Mouse (Mus musculus) stomach, postnatal 0 days (tissue): Measurements from ENCODE around the gene Gpr25. TPM values are rescaled to one million over a fixed set of nuclear protein-coding genes. Genes with fewer than 3 reads are reported as not detected.

Source experiments
- ATAC-seq: fragments of 200-750 bp; cut with Nextera tagmentation; 2 replicates; pipeline ENCODE4 v1.8.0; 2017; ENCODE audit not compliant: low FRiP score, low TSS enrichment
- DNase-seq: peaks from one replicate; pipeline ENCODE4 v3.0.0-alpha.2; 2016; ENCODE audit warnings: low spot score
- H3K27ac ChIP-seq: fragments of 300-500 bp; sonication (generic); replicated peaks from 2 replicates; pipeline ENCODE4 v1.5.1; 2014; ENCODE audit warnings: mild to moderate bottlenecking, control low read depth
- H3K27me3 ChIP-seq: fragments of 300-500 bp; sonication (generic); 2 replicates; pipeline ENCODE4 v1.6.1; 2014; ENCODE audit warnings: low read length; ENCODE audit not compliant: control insufficient read depth, insufficient read depth
- H3K36me3 ChIP-seq: fragments of 300-500 bp; sonication (generic); 2 replicates; pipeline ENCODE4 v1.6.1; 2014; ENCODE audit warnings: low read length, mixed read lengths; ENCODE audit not compliant: control insufficient read depth, insufficient read depth
- H3K4me1 ChIP-seq: fragments of 300-500 bp; sonication (generic); replicated peaks from 2 replicates; pipeline ENCODE4 v1.6.1; 2014; ENCODE audit warnings: antibody characterized with exemption; ENCODE audit not compliant: control insufficient read depth, insufficient read depth
- H3K4me2 ChIP-seq: fragments of 300-500 bp; sonication (generic); replicated peaks from 2 replicates; pipeline ENCODE4 v1.6.1; 2014; ENCODE audit warnings: low read depth, mild to moderate bottlenecking, control low read depth, moderate library complexity
- H3K4me3 ChIP-seq: fragments of 300-500 bp; sonication (generic); 2 replicates; pipeline ENCODE4 v1.5.1; 2014; ENCODE audit warnings: low read depth, low read length, control low read depth
- H3K9ac ChIP-seq: fragments of 300-500 bp; sonication (generic); 2 replicates; pipeline ENCODE4 v1.6.1; 2014; ENCODE audit warnings: mild to moderate bottlenecking, low read length, control low read depth, mixed read lengths
- H3K9me3 ChIP-seq: fragments of 300-500 bp; sonication (generic); 2 replicates; pipeline ENCODE4 v1.6.1; 2016; ENCODE audit warnings: low read length; ENCODE audit not compliant: control insufficient read depth
- CTCF ChIP-seq: IDR thresholded peaks from 2 replicates; pipeline ENCODE4 v1.5.1; 2016; ENCODE audit warnings: antibody characterized with exemption, low read depth, mild to moderate bottlenecking, moderate library complexity
- EP300 ChIP-seq: optimal IDR thresholded peaks from 2 replicates; pipeline ENCODE3; 2016; ENCODE audit warnings: antibody characterized with exemption
- WGBS: fragments of 180-500 bp; shearing (Covaris S2); extraction: QIAGEN DNeasy Blood & Tissue Kit; methylation state at CpG from one replicate; pipeline ENCODE4 v1.1.7; 2014; 5-methylcytosine and 5-hydroxymethylcytosine counted together
- polyA plus RNA-seq: library from polyadenylated mRNA; unstranded; fragments of >200 nt; fragmentation: Nextera tagmentation; extraction: Ambion mirVana; gene quantifications from 2 replicates; pipeline ENCODE4 v1.2.1, GENCODE M21; 2015

Gpr25 gene
- polyA plus RNA-seq, 1 experiment from 2014 or later = not detected

DNA sequence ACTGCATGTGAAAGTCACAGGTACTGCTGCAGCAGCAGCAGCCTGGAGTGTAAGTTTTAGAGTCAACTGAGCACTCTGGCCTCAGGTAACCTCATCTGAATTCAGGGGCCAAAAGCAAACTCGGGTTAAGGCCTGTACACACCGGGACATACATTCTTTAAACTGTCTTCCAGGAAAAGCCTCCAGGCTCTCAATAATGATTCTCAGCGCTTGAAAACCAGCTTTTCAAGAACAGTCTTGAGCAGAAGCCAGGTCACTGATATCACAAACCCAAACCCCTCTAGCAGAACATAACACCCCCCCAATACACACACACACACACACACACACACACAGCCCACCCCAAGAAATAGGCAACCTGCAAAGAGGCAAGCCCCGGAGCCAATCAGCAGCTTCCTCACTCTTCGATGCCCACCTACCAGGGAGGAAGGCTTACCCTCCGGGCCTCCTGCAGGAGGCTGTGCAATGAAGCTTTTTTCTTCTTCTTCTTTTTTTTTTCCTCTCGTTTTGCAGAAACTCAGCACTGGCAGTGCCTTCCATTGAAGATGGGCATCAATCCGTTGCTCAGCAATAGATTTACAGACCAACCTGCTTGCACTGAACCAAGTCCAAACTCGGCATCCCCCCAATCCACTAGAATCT, 28.3 kb downstream of the Gpr25 start:
- TF ChIP-seq EP300 (no peak), CTCF (no peak)
- DNase-seq (peak; percentile 50), ATAC-seq (no peak)
- Histone ChIP-seq H3K9ac (0 out of 2 replicates have a peak overlapping the region, but pooled peaks have one; percentile 64), H3K9me3 (no peaks in the 10 kb centered on the region), H3K36me3 (no peaks in the 10 kb centered on the region), H3K4me3 (peak overlapping the region; percentile 55; the same call in 1 of the 2 replicates), H3K4me1 (peaks cover 3% of the 10 kb centered on the region), H3K27me3 (no peaks in the 10 kb centered on the region), H3K27ac (peak overlapping the region; percentile 81), H3K4me2 (peak overlapping the region; percentile 93)
- 16% methylated on average over 9 of the region's 9 CpGs for WGBS

- H3K4me2 ChIP-seq = peak overlapping the region; percentile 93
- H3K27me3 ChIP-seq = no peaks in the 10 kb centered on the region
- no peaks in the 10 kb centered on the region for H3K9me3 ChIP-seq
- H3K4me1 ChIP-seq = peaks cover 5% of the 10 kb centered on the region
- H3K36me3 ChIP-seq = no peaks in the 10 kb centered on the region; the same call in 1 of the 2 replicates
- ATAC-seq (peak; percentile 86), DNase-seq (peak; percentile 89)
- peak overlapping the region; percentile 55 for H3K4me3 ChIP-seq
- H3K27ac ChIP-seq = peak overlapping the region; percentile 94
- WGBS = 12% methylated on average over 6 of the region's 6 CpGs
- TF ChIP-seq EP300 (no peak), CTCF (no peak)
- peak overlapping the region; percentile 27 for H3K9ac ChIP-seq
These were observed 29.1 kb downstream of the Gpr25 start for GRCm38 (mm10) chr1:136231596-136231995.

DNA sequence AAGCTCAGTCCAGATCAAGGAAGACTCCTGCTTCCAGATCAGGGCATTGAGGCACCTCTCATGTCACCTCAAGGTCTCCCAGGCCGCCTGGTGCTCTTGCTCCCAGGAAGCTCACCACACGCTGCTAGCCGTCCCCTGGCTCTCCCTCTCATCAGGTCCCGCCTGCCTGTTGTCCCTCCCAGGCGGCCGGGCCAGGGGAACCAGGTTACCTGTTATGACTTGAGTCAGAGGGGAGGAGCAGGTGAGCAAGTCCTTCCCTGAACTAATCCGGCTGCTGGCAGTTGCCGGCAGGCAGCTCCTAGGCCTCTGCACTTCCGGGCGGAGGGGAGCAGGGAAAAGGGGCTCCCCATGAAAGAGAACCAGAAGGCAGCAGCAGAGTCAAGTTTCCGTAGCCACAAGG, 30.5 kb downstream of the Gpr25 start:
- Histone ChIP-seq H3K4me2 (peak overlapping the region; percentile 93), H3K9me3 (no peaks in the 10 kb centered on the region), H3K4me3 (peak overlapping the region; percentile 40), H3K27ac (peak overlapping the region; percentile 94), H3K36me3 (no peaks in the 10 kb centered on the region; the same call in 1 of the 2 replicates), H3K4me1 (peaks cover 5% of the 10 kb centered on the region), H3K27me3 (no peaks in the 10 kb centered on the region), H3K9ac (peak overlapping the region; percentile 55)
- peak; percentile 92 for DNase-seq
- TF ChIP-seq CTCF (no peak), EP300 (no peak)
- 54% methylated on average over 11 of the region's 11 CpGs for WGBS
- peak; percentile 73 for ATAC-seq

DNA sequence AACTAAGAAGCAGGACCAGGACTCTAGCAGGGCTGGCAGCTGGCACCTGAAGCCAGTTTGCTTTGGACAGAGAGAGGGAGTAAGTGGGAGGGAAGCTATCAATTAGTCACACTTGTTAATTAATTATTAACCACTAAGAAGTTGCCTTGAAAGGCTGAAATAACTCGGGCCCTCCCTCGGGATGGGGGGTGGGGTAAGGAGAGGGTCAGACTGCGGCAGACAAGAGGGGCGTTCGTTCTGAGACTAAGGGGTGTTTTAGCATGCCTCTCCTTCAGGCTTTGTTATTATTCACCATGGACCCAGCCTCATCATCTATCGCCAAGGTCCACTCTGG, 31.7 kb downstream of the Gpr25 start:
- DNase-seq (peak; percentile 79), ATAC-seq (peak; percentile 6)
- no peaks in the 10 kb centered on the region for H3K9me3 ChIP-seq
- peak overlapping the region; percentile 94 for H3K27ac ChIP-seq
- no peaks in the 10 kb centered on the region; the same call in 1 of the 2 replicates for H3K36me3 ChIP-seq
- TF ChIP-seq EP300 (no peak), CTCF (no peak)
- 29% methylated on average over 6 of the region's 6 CpGs for WGBS
- H3K4me3 ChIP-seq = peak overlapping the region; percentile 40
- no peaks in the 10 kb centered on the region for H3K27me3 ChIP-seq
- H3K9ac ChIP-seq = peak overlapping the region; percentile 55
- H3K4me2 ChIP-seq = peak overlapping the region; percentile 93
- peaks cover 5% of the 10 kb centered on the region for H3K4me1 ChIP-seq

DNA sequence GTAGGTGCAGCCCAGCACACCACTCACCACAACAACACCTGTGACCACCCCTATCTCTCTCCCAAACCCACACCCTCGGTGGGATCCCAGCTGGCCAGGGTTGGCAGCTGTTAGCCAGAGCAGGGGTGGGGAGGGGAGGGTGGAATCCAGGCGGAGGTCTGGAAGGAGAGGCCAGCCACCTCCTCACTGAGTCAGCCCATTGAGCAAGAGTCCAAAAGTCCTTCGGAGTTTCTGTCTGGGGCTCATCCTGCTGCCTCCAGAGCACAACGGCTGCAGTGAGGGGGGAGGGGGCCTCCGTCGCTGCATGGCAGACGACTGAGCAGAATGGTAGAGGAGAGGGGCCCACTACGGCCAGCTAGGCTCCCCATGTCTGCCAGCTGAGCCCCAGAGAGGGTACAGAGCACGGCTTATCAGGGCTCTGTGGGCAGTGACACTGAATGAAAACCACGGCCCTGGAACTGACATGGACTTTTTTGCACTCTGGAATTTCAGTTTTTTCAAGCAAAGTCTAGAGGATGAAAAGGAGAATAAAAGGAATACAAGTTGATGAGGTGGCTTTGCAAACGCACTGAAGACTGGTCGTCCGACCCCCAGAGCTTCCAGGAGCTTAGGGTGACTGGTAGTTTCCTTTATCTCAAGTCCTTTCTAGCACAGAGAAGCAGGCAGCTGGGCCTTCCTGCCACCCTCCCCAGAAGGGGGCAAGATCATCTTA, 32.2 kb downstream of the Gpr25 start:
- no peaks in the 10 kb centered on the region for H3K27me3 ChIP-seq
- H3K36me3 ChIP-seq = no peaks in the 10 kb centered on the region; the same call in 1 of the 2 replicates
- WGBS = 23% methylated on average over 13 of the region's 13 CpGs
- H3K27ac ChIP-seq = peak overlapping the region; percentile 94
- ATAC-seq (peak; percentile 67), DNase-seq (peak; percentile 86)
- H3K4me1 ChIP-seq = peaks cover 5% of the 10 kb centered on the region
- TF ChIP-seq CTCF (no peak), EP300 (no peak)
- H3K9me3 ChIP-seq = no peaks in the 10 kb centered on the region
- peak overlapping the region; percentile 40 for H3K4me3 ChIP-seq
- H3K4me2 ChIP-seq = peak overlapping the region; percentile 93
- H3K9ac ChIP-seq = peak overlapping the region; percentile 55

DNA sequence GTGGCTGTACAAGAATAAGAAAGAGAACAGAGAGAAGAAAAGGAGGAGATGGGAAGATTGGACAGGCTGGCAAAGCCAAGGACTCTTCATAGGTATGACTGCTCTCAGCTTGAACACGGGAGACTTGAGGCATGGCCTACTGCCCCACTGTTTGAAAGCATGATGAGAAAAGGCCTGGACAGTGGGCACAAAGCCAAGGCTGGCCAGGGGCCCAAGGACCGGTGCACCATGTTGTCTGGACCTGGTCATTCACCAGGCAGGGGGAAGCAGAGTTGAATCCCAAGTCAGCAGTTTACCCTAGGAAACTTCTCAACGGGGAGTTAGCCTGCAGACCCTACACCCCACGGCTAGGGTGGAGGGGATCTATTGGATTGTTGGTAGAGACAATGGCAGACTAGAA, 32.8 kb downstream of the Gpr25 start:
- TF ChIP-seq EP300 (no peak), CTCF (no peak)
- Histone ChIP-seq H3K9ac (peak overlapping the region; percentile 38; the same call in 1 of the 2 replicates), H3K4me2 (peak overlapping the region; percentile 93), H3K27ac (peak overlapping the region; percentile 94), H3K4me3 (peak overlapping the region; percentile 40), H3K36me3 (no peaks in the 10 kb centered on the region; the same call in 1 of the 2 replicates), H3K9me3 (no peaks in the 10 kb centered on the region), H3K27me3 (no peaks in the 10 kb centered on the region), H3K4me1 (peaks cover 5% of the 10 kb centered on the region)
- WGBS = 38% methylated on average over 4 of the region's 4 CpGs
- ATAC-seq (no peak), DNase-seq (peak; percentile 70)
